Mouse (Mus musculus): ENCODE measurements around the gene Bsn. TPM values are rescaled to one million over a fixed set of nuclear protein-coding genes. Genes with fewer than 3 reads are reported as not detected.
"Not testable (repeated sequence)": the region's sequence is repeated elsewhere in the genome, so short reads cannot be mapped to it uniquely, and the experiment has no call there.

Gene Bsn
- polyA plus RNA-seq, 1 experiment from 2014 or later, result 0.25 TPM

DNA sequence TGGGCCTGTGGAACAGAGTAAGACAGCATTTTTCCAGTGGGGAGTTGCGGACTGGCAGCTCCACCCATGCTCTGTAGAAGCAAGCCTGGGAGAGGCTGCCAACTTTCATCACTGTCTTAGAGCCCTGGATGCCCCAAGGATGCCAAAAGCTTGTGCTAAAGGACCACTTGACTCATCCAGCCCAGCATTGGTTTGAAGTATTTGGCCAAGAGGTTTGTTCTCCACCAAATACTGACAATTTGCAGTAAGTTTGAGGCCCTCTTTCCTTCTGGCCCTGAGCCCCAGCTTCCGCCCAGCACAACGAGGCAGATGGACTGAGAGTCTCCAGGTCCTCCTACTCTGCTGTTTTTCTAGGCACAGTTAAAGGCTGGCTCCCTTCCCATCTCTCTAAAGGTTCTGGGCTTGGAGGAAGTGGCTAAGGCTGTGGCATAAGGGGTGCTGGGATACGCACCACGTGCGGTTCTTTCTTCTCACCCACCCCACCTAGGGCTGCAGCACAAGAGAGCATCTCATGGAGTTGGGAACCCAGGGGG is 53.2 kb downstream of the Bsn start:
- H3K27ac ChIP-seq, result no peak overlapping the region
- ATAC-seq (replicated peaks; ENCODE audit: low FRiP score, low read depth), result no peak
- no peaks in the 10 kb centered on the region for H3K36me3 ChIP-seq (ENCODE audit: insufficient read depth, low read length)

GRCm38 (mm10) chr9:108136225-108136624 is 54.0 kb downstream of the Bsn start:
- peak; percentile 43 for DNase-seq (ENCODE audit: low spot score)

More for the DNA sequence above, 53.2 kb downstream of the Bsn start:
- no peaks in the 10 kb centered on the region for H3K27me3 ChIP-seq (ENCODE audit: insufficient read depth, low read length)
- WGBS, result 71% methylated on average over 6 of the region's 6 CpGs
- H3K9ac ChIP-seq (ENCODE audit: low read depth, low read length), result no peak overlapping the region
- DNase-seq (ENCODE audit: low spot score), result no peak
- no peaks in the 10 kb centered on the region for H3K4me1 ChIP-seq (replicated peaks; ENCODE audit: insufficient read depth, low read length)
- no peak overlapping the region for H3K4me3 ChIP-seq (replicated peaks; ENCODE audit: low read depth, low read length)
- TF ChIP-seq CTCF (IDR thresholded peaks at IDR 0.05; ENCODE audit: low read depth), result no peak
- H3K9me3 ChIP-seq (replicated peaks; ENCODE audit: low read length), result no peaks in the 10 kb centered on the region
- no peak overlapping the region for H3K4me2 ChIP-seq (ENCODE audit: low read length)

GRCm38 (mm10) chr9:108135679-108136078 is 54.5 kb downstream of the Bsn start:
- not testable (repeated sequence) for H3K27me3 ChIP-seq (ENCODE audit: insufficient read depth, low read length); H3K4me3 ChIP-seq (replicated peaks; ENCODE audit: low read depth, low read length); DNase-seq (ENCODE audit: low spot score); H3K4me2 ChIP-seq (ENCODE audit: low read length); H3K36me3 ChIP-seq (ENCODE audit: insufficient read depth, low read length); H3K4me1 ChIP-seq (replicated peaks; ENCODE audit: insufficient read depth, low read length); H3K9ac ChIP-seq (ENCODE audit: low read depth, low read length); H3K9me3 ChIP-seq (replicated peaks; ENCODE audit: low read length); ATAC-seq (replicated peaks; ENCODE audit: low FRiP score, low read depth); H3K27ac ChIP-seq
- 96% methylated on average over 3 of the region's 3 CpGs for WGBS

More at GRCm38 (mm10) chr9:108136225-108136624, 54.0 kb downstream of the Bsn start:
- peak; percentile 65 for TF ChIP-seq CTCF (IDR thresholded peaks at IDR 0.05; ENCODE audit: low read depth)
- no peak overlapping the region for H3K4me3 ChIP-seq (replicated peaks; ENCODE audit: low read depth, low read length)
- H3K9me3 ChIP-seq (replicated peaks; ENCODE audit: low read length), result no peaks in the 10 kb centered on the region
- no peaks in the 10 kb centered on the region for H3K36me3 ChIP-seq (ENCODE audit: insufficient read depth, low read length)
- WGBS, result 55% methylated on average over 1 of the region's 1 CpGs
- no peaks in the 10 kb centered on the region for H3K4me1 ChIP-seq (replicated peaks; ENCODE audit: insufficient read depth, low read length)
- no peak overlapping the region for H3K27ac ChIP-seq
- no peak for ATAC-seq (replicated peaks; ENCODE audit: low FRiP score, low read depth)
- no peaks in the 10 kb centered on the region for H3K27me3 ChIP-seq (ENCODE audit: insufficient read depth, low read length)
- H3K9ac ChIP-seq (ENCODE audit: low read depth, low read length), result no peak overlapping the region
- no peak overlapping the region for H3K4me2 ChIP-seq (ENCODE audit: low read length)

DNA sequence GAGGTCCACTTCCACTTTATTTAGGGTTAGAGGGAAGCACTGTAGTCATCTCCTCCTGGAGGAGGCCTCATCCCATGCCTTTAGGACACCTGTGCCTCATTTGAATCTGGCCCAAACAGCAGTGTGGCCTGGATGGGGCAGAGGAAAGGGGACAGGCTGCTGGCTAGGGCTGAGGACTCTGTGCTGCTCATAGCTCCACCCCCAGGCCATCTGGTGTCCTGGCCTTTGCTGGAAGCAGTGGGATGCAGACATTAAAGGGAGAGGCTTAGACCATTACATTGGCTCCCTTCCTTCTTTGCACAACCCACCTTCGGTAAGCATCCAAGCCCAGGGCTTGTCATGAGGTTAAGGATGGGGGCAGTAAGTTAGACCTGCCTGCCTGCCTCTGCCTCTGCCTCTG is 56.7 kb downstream of the Bsn start:
- no peak overlapping the region for H3K4me3 ChIP-seq (replicated peaks; ENCODE audit: low read depth, low read length)
- no peaks in the 10 kb centered on the region for H3K9me3 ChIP-seq (replicated peaks; ENCODE audit: low read length)
- H3K4me2 ChIP-seq (ENCODE audit: low read length), result no peak overlapping the region
- H3K27ac ChIP-seq, result no peak overlapping the region
- TF ChIP-seq CTCF (IDR thresholded peaks at IDR 0.05; ENCODE audit: low read depth), result no peak
- no peaks in the 10 kb centered on the region for H3K36me3 ChIP-seq (ENCODE audit: insufficient read depth, low read length)
- H3K27me3 ChIP-seq (ENCODE audit: insufficient read depth, low read length), result no peaks in the 10 kb centered on the region
- ATAC-seq (replicated peaks; ENCODE audit: low FRiP score, low read depth), result no peak
- no peak overlapping the region for H3K9ac ChIP-seq (ENCODE audit: low read depth, low read length)
- no peak for DNase-seq (ENCODE audit: low spot score)
- H3K4me1 ChIP-seq (replicated peaks; ENCODE audit: insufficient read depth, low read length), result no peaks in the 10 kb centered on the region
- WGBS, result 38% methylated on average over 1 of the region's 1 CpGs

DNA sequence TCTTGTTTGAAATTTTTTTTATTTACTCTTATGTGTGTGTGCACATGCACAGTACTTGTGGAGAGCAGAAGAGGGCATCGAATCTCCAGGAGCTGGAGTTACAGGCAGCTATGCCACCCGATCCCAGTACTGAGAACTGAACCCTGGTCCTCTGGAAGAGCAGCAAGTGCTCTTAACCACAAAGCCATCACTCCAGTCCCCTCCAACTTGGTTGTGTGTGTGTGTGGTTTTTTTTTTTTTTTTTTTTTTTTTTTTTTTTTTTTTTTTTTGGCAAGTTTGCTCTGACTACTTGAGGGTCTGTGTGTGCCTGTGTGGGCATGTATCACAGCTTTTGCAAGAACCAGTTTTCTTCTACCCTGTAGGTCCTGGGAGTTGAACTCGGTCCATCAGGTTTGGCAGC is 57.8 kb downstream of the Bsn start:
- Histone ChIP-seq H3K27ac (no peak overlapping the region), H3K4me3 (replicated peaks; ENCODE audit: low read depth, low read length) (no peak overlapping the region), H3K4me1 (replicated peaks; ENCODE audit: insufficient read depth, low read length) (no peaks in the 10 kb centered on the region), H3K36me3 (ENCODE audit: insufficient read depth, low read length) (no peaks in the 10 kb centered on the region), H3K9ac (ENCODE audit: low read depth, low read length) (no peak overlapping the region), H3K27me3 (ENCODE audit: insufficient read depth, low read length) (no peaks in the 10 kb centered on the region), H3K4me2 (ENCODE audit: low read length) (no peak overlapping the region), H3K9me3 (replicated peaks; ENCODE audit: low read length) (no peaks in the 10 kb centered on the region)
- TF ChIP-seq CTCF (IDR thresholded peaks at IDR 0.05; ENCODE audit: low read depth), result no peak
- no peak for ATAC-seq (replicated peaks; ENCODE audit: low FRiP score, low read depth)
- no peak for DNase-seq (ENCODE audit: low spot score)
- WGBS, result 90% methylated on average over 3 of the region's 3 CpGs

GRCm38 (mm10) chr9:108131502-108131901 is 58.7 kb downstream of the Bsn start:
- Histone ChIP-seq H3K4me3 (replicated peaks; ENCODE audit: low read depth, low read length) (no peak overlapping the region), H3K27me3 (ENCODE audit: insufficient read depth, low read length) (no peaks in the 10 kb centered on the region), H3K9me3 (replicated peaks; ENCODE audit: low read length) (no peaks in the 10 kb centered on the region), H3K4me1 (replicated peaks; ENCODE audit: insufficient read depth, low read length) (no peaks in the 10 kb centered on the region), H3K27ac (no peak overlapping the region), H3K9ac (ENCODE audit: low read depth, low read length) (no peak overlapping the region), H3K36me3 (ENCODE audit: insufficient read depth, low read length) (no peaks in the 10 kb centered on the region), H3K4me2 (ENCODE audit: low read length) (no peak overlapping the region)
- ATAC-seq (replicated peaks; ENCODE audit: low FRiP score, low read depth) (no peak), DNase-seq (ENCODE audit: low spot score) (no peak)
- WGBS, result 86% methylated on average over 5 of the region's 5 CpGs
- TF ChIP-seq CTCF (IDR thresholded peaks at IDR 0.05; ENCODE audit: low read depth), result no peak

Data from kidney, postnatal 0 days (tissue).